Mouse (Mus musculus) testis, adult 2 months (tissue): ENCODE results near the gene Riiad1.

Experiments used
- CTCF ChIP-seq: fragments of 200-500 bp; IDR thresholded peaks from 2 replicates; pipeline ENCODE4 v1.5.1; 2012; ENCODE audit warnings: low read depth, mild to moderate bottlenecking, inconsistent platforms, low read length, moderate library complexity; ENCODE audit not compliant: control insufficient read depth, insufficient read depth, insufficient replicate concordance
- POLR2A ChIP-seq: fragments of 200-500 bp; IDR thresholded peaks from 2 replicates; pipeline ENCODE4 v1.6.1; 2012; ENCODE audit warnings: low read depth, mild to moderate bottlenecking, inconsistent platforms, low read length, moderate library complexity; ENCODE audit not compliant: control insufficient read depth

GRCm38 (mm10) chr3:94476301-94477035, 3.7 kb downstream of the Riiad1 start:
- no peak for TF ChIP-seq CTCF
- TF ChIP-seq POLR2A = no peak
